Mouse (Mus musculus) heart, adult 2 months (tissue): ENCODE results near the gene Cdkl3.

ENCODE experiments used
- EP300 ChIP-seq: fragments of 200-500 bp; IDR thresholded peaks from 2 replicates; pipeline ENCODE4 v1.6.1; 2011; ENCODE audit warnings: low read depth, low read length, control low read depth; ENCODE audit not compliant: insufficient read depth
- POLR2A ChIP-seq: fragments of 200-500 bp; IDR thresholded peaks from 2 replicates; pipeline ENCODE4 v1.6.1; 2011; ENCODE audit warnings: mild to moderate bottlenecking, low read depth, low read length, control low read depth; ENCODE audit not compliant: insufficient read depth

GRCm38 (mm10) chr11:52099031-52099761 is 95.2 kb downstream of the Cdkl3 start:
- no peak for TF ChIP-seq EP300
- no peak for TF ChIP-seq POLR2A
